Mouse (Mus musculus) brain, embryonic 18.5 days (tissue): ENCODE data around the gene 2510009E07Rik.
"Not testable (repeated sequence)": the region's sequence is repeated elsewhere in the genome, so short reads cannot be mapped to it uniquely, and the experiment has no call there.

Source experiments
- DNase-seq: peaks from one replicate; pipeline ENCODE4 v3.0.0-alpha.2; 2012; ENCODE audit warnings: low read depth, low spot score

The 2510009E07Rik gene

GRCm38 (mm10) chr16:21676791-21677190 lies 17.7 kb downstream of the 2510009E07Rik start:
- DNase-seq = no peak

- DNase-seq = not testable (repeated sequence)
These were observed 20.8 kb downstream of the 2510009E07Rik start for GRCm38 (mm10) chr16:21673651-21674050.

GRCm38 (mm10) chr16:21673046-21673445 lies 21.4 kb downstream of the 2510009E07Rik start:
- not testable (repeated sequence) for DNase-seq

GRCm38 (mm10) chr16:21671878-21672277 lies 22.6 kb downstream of the 2510009E07Rik start:
- DNase-seq = no peak

GRCm38 (mm10) chr16:21665423-21665986 lies 29.0 kb downstream of the 2510009E07Rik start:
- no peak for DNase-seq

- DNase-seq = no peak
These were observed 29.7 kb downstream of the 2510009E07Rik start for GRCm38 (mm10) chr16:21664633-21665363.

- DNase-seq = no peak
These were observed 38.5 kb downstream of the 2510009E07Rik start for GRCm38 (mm10) chr16:21655961-21656360.

- DNase-seq = no peak
These were observed 39.2 kb downstream of the 2510009E07Rik start for GRCm38 (mm10) chr16:21655291-21655690.

GRCm38 (mm10) chr16:21654384-21654783 lies 40.1 kb downstream of the 2510009E07Rik start:
- DNase-seq = no peak

- no peak for DNase-seq
These were observed 41.3 kb downstream of the 2510009E07Rik start for GRCm38 (mm10) chr16:21653151-21653550.

- no peak for DNase-seq
These were observed 43.3 kb downstream of the 2510009E07Rik start for GRCm38 (mm10) chr16:21651161-21651560.

- no peak for DNase-seq
These were observed 44.2 kb downstream of the 2510009E07Rik start for GRCm38 (mm10) chr16:21650289-21650688.

GRCm38 (mm10) chr16:21648800-21649199 lies 45.7 kb downstream of the 2510009E07Rik start:
- no peak for DNase-seq

- no peak for DNase-seq
These were observed 48.0 kb downstream of the 2510009E07Rik start for GRCm38 (mm10) chr16:21646496-21646895.

- DNase-seq = no peak
These were observed 48.5 kb downstream of the 2510009E07Rik start for GRCm38 (mm10) chr16:21645915-21646314.

GRCm38 (mm10) chr16:21644574-21644973 lies 49.9 kb downstream of the 2510009E07Rik start:
- no peak for DNase-seq

- DNase-seq = no peak
These were observed 50.4 kb downstream of the 2510009E07Rik start for GRCm38 (mm10) chr16:21644066-21644561.

- DNase-seq = no peak
These were observed 50.8 kb downstream of the 2510009E07Rik start for GRCm38 (mm10) chr16:21643621-21644041.

- no peak for DNase-seq
These were observed 51.6 kb downstream of the 2510009E07Rik start for GRCm38 (mm10) chr16:21642906-21643305.

GRCm38 (mm10) chr16:21641944-21642343 lies 52.5 kb downstream of the 2510009E07Rik start:
- no peak for DNase-seq

- no peak for DNase-seq
These were observed 53.5 kb downstream of the 2510009E07Rik start for GRCm38 (mm10) chr16:21640766-21641499.

- DNase-seq = no peak
These were observed 57.2 kb downstream of the 2510009E07Rik start for GRCm38 (mm10) chr16:21637201-21637819.
